Mouse (Mus musculus) megakaryocyte, embryonic 14.5 days (primary cell): Measurements from ENCODE around the gene Rora.

ENCODE experiments used
- FLI1 ChIP-seq: IDR thresholded peaks from 2 replicates; pipeline ENCODE4 v1.6.1; 2012; ENCODE audit warnings: low read length, inconsistent platforms, mixed read lengths
- GATA1 ChIP-seq: IDR thresholded peaks from 3 replicates; pipeline ENCODE4 v1.6.1; 2012; ENCODE audit warnings: mixed read lengths, low read length, inconsistent platforms, borderline replicate concordance

DNA sequence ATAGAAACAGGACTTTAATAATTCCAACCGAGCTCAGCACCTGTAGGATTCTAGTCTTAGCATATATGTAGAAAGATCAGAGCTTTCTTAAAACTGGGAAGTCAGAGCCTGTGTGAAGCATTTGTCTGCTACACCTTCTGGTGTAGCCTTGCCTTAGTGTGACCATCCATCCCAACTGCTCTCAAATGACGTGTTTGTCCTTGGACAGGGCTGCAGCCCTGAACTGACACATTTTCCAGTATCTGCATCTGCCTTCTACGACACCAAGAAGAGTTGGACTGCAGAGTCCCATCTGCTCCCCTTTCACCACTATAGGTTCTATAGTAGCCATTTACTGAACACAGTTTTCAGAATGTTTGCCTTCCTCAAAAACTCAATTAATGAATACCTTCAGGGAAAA, 776.9 kb downstream of the Rora start:
- TF ChIP-seq GATA1 (no peak), FLI1 (no peak)
